Mouse (Mus musculus): ENCODE data around the gene Nkap.

DNA sequence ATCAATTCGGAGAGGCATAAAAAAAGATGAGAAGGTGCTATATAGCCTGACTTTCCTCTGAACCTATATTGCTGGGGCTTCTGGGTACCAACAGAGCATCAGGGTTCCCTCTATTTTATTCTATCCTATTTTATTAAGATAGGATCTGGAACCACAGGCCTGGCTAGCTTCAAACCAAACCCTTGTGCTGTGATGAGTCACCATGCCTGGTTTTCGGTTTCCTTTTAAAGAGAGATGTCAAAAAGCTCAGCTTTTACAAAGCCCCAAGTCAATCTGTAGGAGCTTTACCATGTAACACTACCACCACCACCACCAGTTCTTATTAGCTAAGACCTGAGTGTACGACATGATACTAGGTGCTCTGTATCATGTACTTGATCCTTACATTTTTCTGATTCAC lies 27.9 kb upstream of the Nkap start:
- TF ChIP-seq POLR2A (IDR thresholded peaks at IDR 0.05; ENCODE audit: extremely low read depth, insufficient read depth, low read length) = no peak
- TF ChIP-seq CTCF (IDR thresholded peaks at IDR 0.05; ENCODE audit: low read depth, low read length) = no peak
